Mouse (Mus musculus) CH12.LX (cell line): ENCODE measurements around the gene Zfyve1. TPM values are rescaled to one million over a fixed set of nuclear protein-coding genes. Genes with fewer than 3 reads are reported as not detected.

ENCODE experiments used
- DNase-seq: peaks from one replicate; pipeline ENCODE4 v3.0.0-alpha.2; 2013; ENCODE audit errors: extremely low read depth
- H3K27ac ChIP-seq: 2 replicates; pipeline ENCODE4 v1.5.1; 2012; ENCODE audit warnings: low read depth, mild to moderate bottlenecking, control low read depth, moderate library complexity; ENCODE audit not compliant: insufficient read depth
- H3K27me3 ChIP-seq: replicated peaks from 2 replicates; pipeline ENCODE3; 2012; ENCODE audit warnings: inconsistent platforms
- H3K36me3 ChIP-seq, 2 experiments: replicated peaks in 1 of 2; 2 replicates each; pipeline versions ENCODE3 to v1.6.1; 2012; ENCODE audit warnings: inconsistent platforms in 1 of 2, low read length in 1 of 2, mild to moderate bottlenecking in 1 of 2, mixed read lengths in 1 of 2, moderate library complexity in 1 of 2; ENCODE audit not compliant: control insufficient read depth in 1 of 2, insufficient read depth in 1 of 2
- H3K4me1 ChIP-seq, 2 experiments: 2 replicates each; pipeline ENCODE4 v1.6.1; 2012; ENCODE audit warnings: inconsistent platforms in 1 of 2, moderate library complexity in 1 of 2; ENCODE audit not compliant: insufficient read depth in 2 of 2, control insufficient read depth in 1 of 2
- H3K4me2 ChIP-seq: 2 replicates; pipeline ENCODE4 v1.6.1; 2012; ENCODE audit warnings: low read depth, mild to moderate bottlenecking, control low read depth; ENCODE audit not compliant: poor library complexity, insufficient read depth, severe bottlenecking
- H3K4me3 ChIP-seq, 3 experiments: fragments of 150-350 bp in 1 of 3; sonication (generic) in 1 of 3; replicated peaks in 1 of 3; 2 replicates each; pipeline versions ENCODE3 to v1.5.1; 2011 to 2012; ENCODE audit warnings: low read depth in 2 of 3, low read length in 2 of 3, mild to moderate bottlenecking in 2 of 3, moderate library complexity in 2 of 3, control low read depth in 1 of 3, improper control_type of control experiment in 1 of 3, inconsistent platforms in 1 of 3, mixed read lengths in 1 of 3; ENCODE audit not compliant: poor library complexity in 1 of 3
- H3K79me2 ChIP-seq: replicated peaks from 2 replicates; pipeline ENCODE4 v1.6.1; 2012; ENCODE audit warnings: mild to moderate bottlenecking, moderate library complexity; ENCODE audit not compliant: control insufficient read depth, poor library complexity, insufficient read depth, severe bottlenecking; ENCODE audit errors: extremely low read depth
- H3K9ac ChIP-seq: 2 replicates; pipeline ENCODE4 v1.6.1; 2012; ENCODE audit warnings: low read depth, mild to moderate bottlenecking, control low read depth, moderate library complexity; ENCODE audit not compliant: insufficient read depth
- H3K9me3 ChIP-seq: replicated peaks from 2 replicates; pipeline ENCODE3; 2012; ENCODE audit warnings: low read length, inconsistent platforms, mixed read lengths
- BHLHE40 ChIP-seq: IDR thresholded peaks from 2 replicates; pipeline ENCODE4 v1.6.1; 2011; ENCODE audit warnings: mild to moderate bottlenecking, low read depth, low read length, improper control_type of control experiment
- CTCF ChIP-seq, 2 experiments: IDR thresholded peaks in 1 of 2; conservative IDR thresholded peaks in 1 of 2; 2 replicates each; pipeline ENCODE4 v1.5.1; 2011 to 2012; ENCODE audit warnings: low read depth in 2 of 2, low read length in 2 of 2, improper control_type of control experiment in 1 of 2, inconsistent platforms in 1 of 2, mild to moderate bottlenecking in 1 of 2, moderate library complexity in 1 of 2
- E2F4 ChIP-seq: IDR thresholded peaks from 2 replicates; pipeline ENCODE4 v1.6.1; 2011; ENCODE audit warnings: low read depth, low read length, improper control_type of control experiment; ENCODE audit not compliant: insufficient replicate concordance
- EP300 ChIP-seq: IDR thresholded peaks from 2 replicates; pipeline ENCODE4 v1.6.1; 2011; ENCODE audit warnings: low read length, improper control_type of control experiment
- ETS1 ChIP-seq: conservative IDR thresholded peaks from 2 replicates; pipeline ENCODE4 v1.6.1; 2012; ENCODE audit warnings: low read depth, mild to moderate bottlenecking, inconsistent platforms, low read length, improper control_type of control experiment, moderate library complexity
- IRF4 ChIP-seq: IDR thresholded peaks from 2 replicates; pipeline ENCODE4 v1.6.1; 2014; ENCODE audit warnings: low read depth, mild to moderate bottlenecking, inconsistent platforms, low read length, improper control_type of control experiment
- JUN ChIP-seq: IDR thresholded peaks from 2 replicates; pipeline ENCODE4 v1.6.1; 2011; ENCODE audit warnings: low read depth, mild to moderate bottlenecking, low read length, improper control_type of control experiment, moderate library complexity; ENCODE audit not compliant: insufficient read depth
- JUND ChIP-seq: conservative IDR thresholded peaks from 2 replicates; pipeline ENCODE4 v1.6.1; 2011; ENCODE audit warnings: low read depth, low read length, improper control_type of control experiment
- MAFK ChIP-seq: IDR thresholded peaks from 2 replicates; pipeline ENCODE4 v1.6.1; 2011; ENCODE audit warnings: low read length, improper control_type of control experiment; ENCODE audit not compliant: insufficient replicate concordance
- MEF2A ChIP-seq: IDR thresholded peaks from 2 replicates; pipeline ENCODE4 v1.6.1; 2014; ENCODE audit warnings: low read depth, mild to moderate bottlenecking, inconsistent platforms, low read length, improper control_type of control experiment, borderline replicate concordance
- MXI1 ChIP-seq: IDR thresholded peaks from 2 replicates; pipeline ENCODE4 v1.6.1; 2011; ENCODE audit warnings: mild to moderate bottlenecking, low read depth, low read length, improper control_type of control experiment
- MYC ChIP-seq: IDR thresholded peaks from 2 replicates; pipeline ENCODE4 v1.6.1; 2011; ENCODE audit warnings: low read depth, mild to moderate bottlenecking, improper control_type of control experiment, low read length
- USF1 ChIP-seq: IDR thresholded peaks from 2 replicates; pipeline ENCODE4 v1.6.1; 2014; ENCODE audit warnings: low read depth, mild to moderate bottlenecking, inconsistent platforms, low read length, improper control_type of control experiment
- ZMIZ1 ChIP-seq: IDR thresholded peaks from 2 replicates; pipeline ENCODE4 v1.6.1; 2012; ENCODE audit warnings: low read depth, mild to moderate bottlenecking, inconsistent platforms, low read length, improper control_type of control experiment
- dilution Hi-C: fragments of 300-500 bp; cut with MboI; formaldehyde crosslinking; loops from 2 replicates; pipeline ENCODE4 v1.14.3; 2020; ENCODE audit warnings: low sequenced_read_pairs; ENCODE audit not compliant: extremely low pct_unique_long_range_greater_than_20kb, extremely low pct_ligation_motif_present
- in situ Hi-C: fragments of 300-500 bp; cut with MboI; formaldehyde crosslinking; loops from 3 replicates; pipeline ENCODE4 v1.14.3; 2019; ENCODE audit warnings: low sequenced_read_pairs, low pct_ligation_motif_present, low pct_unique_long_range_greater_than_20kb, mixed read lengths
- polyA plus RNA-seq: library from polyadenylated mRNA; unstranded; fragments of >175 nt; gene quantifications from 2 replicates; pipeline ENCODE4 v1.2.1, GENCODE M21; 2012; ENCODE audit warnings: low read depth; ENCODE audit not compliant: insufficient read length
- total RNA-seq, 2 experiments: library from RNA; depleted of rRNA; stranded (reverse); fragments of 300-350 nt in 1 of 2; fragments of >200 nt in 1 of 2; gene quantifications; 2 replicates each; pipeline ENCODE4 v1.2.3; 2012 to 2014

Gene Zfyve1
- total and polyA plus RNA-seq, 3 experiments = 6.0 to 17.6 (median 7.2) TPM

GRCm38 (mm10) chr12:83562589-83562988 is 34.4 kb downstream of the Zfyve1 start:
- Histone ChIP-seq H3K79me2 (no peaks in the 10 kb centered on the region), H3K9ac (no peak overlapping the region), H3K9me3 (no peaks in the 10 kb centered on the region), H3K4me1 (peaks cover 5 to 8% of the 10 kb centered on the region in 2 experiments; a peak in 2 of 4 replicates), H3K4me3 (no peak overlapping the region), H3K36me3 (peaks cover 24 to 74% of the 10 kb centered on the region in 2 experiments), H3K4me2 (no peak overlapping the region), H3K27ac (no peak overlapping the region), H3K27me3 (no peaks in the 10 kb centered on the region)
- TF ChIP-seq JUND (peak; percentile 47; the same call in 1 of the 2 replicates), MYC (0 out of 2 replicates have a peak, but pooled peaks have one; percentile 23), JUN (peak; percentile 22; the same call in 1 of the 2 replicates), CTCF (conservative IDR thresholded peaks at IDR 0.05 in 1 of 2, IDR thresholded peaks at IDR 0.05 in 1 of 2; ENCODE audit: low read depth in 2 of 2, low read length in 2 of 2) (no peak), EP300 (peak; percentile 69), IRF4 (peak; percentile 71)
- dilution Hi-C loops (no loop called here), in situ Hi-C loops (no loop called here)
- peak; percentile 13 for DNase-seq

DNA sequence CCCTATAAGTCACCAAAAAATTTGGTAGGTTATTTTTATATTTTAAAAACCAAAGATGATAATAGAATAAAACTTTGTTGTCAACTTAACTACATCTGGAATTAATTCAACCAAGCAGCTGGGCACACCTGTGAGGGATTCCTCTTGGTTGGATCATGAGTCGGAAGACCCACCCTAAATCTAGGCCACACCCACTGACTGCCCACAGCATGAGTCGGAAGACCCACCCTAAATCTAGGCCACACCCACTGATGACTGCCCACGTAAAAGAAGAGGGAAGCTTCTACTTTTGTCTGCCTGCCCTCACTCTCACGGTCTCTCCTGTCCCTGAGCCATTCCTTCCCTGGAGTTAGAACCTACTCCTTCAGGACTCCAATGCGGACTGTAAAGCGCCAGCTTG is 36.8 kb downstream of the Zfyve1 start:
- TF ChIP-seq JUN (no peak), MAFK (no peak), MXI1 (no peak), USF1 (no peak), E2F4 (no peak), ETS1 (no peak), BHLHE40 (no peak)
- H3K36me3 ChIP-seq = peaks cover 31 to 77% of the 10 kb centered on the region in 2 experiments
- H3K4me2 ChIP-seq = no peak overlapping the region
- H3K4me3 ChIP-seq = no peak overlapping the region
- no peak overlapping the region for H3K9ac ChIP-seq
- peaks cover 5 to 8% of the 10 kb centered on the region in 2 experiments; a peak in 2 of 4 replicates for H3K4me1 ChIP-seq
- H3K27me3 ChIP-seq = no peaks in the 10 kb centered on the region
- peak; percentile 31 for DNase-seq
- dilution Hi-C loops (no loop called here), in situ Hi-C loops (no loop called here)
- H3K9me3 ChIP-seq = no peaks in the 10 kb centered on the region
- H3K79me2 ChIP-seq = no peaks in the 10 kb centered on the region
- no peak overlapping the region for H3K27ac ChIP-seq

DNA sequence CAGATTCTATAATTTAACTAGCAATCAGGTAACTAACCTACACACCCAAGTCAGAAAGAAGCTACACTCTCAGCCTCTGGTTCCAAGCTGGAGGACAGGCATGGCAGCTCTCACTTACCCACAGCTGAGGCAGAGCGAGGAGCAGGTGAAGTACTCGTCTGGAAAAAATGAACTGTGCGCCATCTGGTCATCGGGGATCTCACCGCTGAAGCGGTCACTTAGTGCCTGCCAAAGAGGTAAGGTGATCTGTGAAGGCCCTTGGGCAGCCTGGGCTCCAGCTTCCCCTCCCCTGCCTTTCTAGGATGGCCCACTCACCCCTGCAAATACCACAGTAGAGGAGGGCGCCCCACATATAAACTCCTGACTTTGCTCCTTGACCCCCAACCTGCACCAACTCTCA is 38.5 kb downstream of the Zfyve1 start:
- H3K4me3 ChIP-seq = no peak overlapping the region
- peaks cover 5 to 8% of the 10 kb centered on the region in 2 experiments; a peak in 2 of 4 replicates for H3K4me1 ChIP-seq
- H3K9me3 ChIP-seq = no peaks in the 10 kb centered on the region
- no peak overlapping the region for H3K4me2 ChIP-seq
- TF ChIP-seq MEF2A = no peak
- no peak for TF ChIP-seq JUND
- TF ChIP-seq EP300 = no peak
- no peak for TF ChIP-seq ZMIZ1
- dilution Hi-C loops (no loop called here), in situ Hi-C loops (no loop called here)
- no peak overlapping the region for H3K9ac ChIP-seq
- no peak for DNase-seq
- peaks cover 33 to 81% of the 10 kb centered on the region in 2 experiments for H3K36me3 ChIP-seq
- H3K27me3 ChIP-seq = no peaks in the 10 kb centered on the region
- no peak overlapping the region for H3K27ac ChIP-seq
- H3K79me2 ChIP-seq = no peaks in the 10 kb centered on the region
